ENCODE assay signal across 12 mouse cellular contexts in genomic region chr17:42882873-42883272, GRCm38 (mm10). TPM values are rescaled to one million over a fixed set of nuclear protein-coding genes. Genes with fewer than 3 reads are reported as not detected.
A peak's percentile ranks its signal among the peaks of the same experiment; 100 is the strongest.
DNase-seq lines count a peak whose midpoint lies in the region; ATAC-seq and TF ChIP-seq lines count a peak whose summit lies in the region.
"Had no signal": no experiment of that assay in that cellular context is flagged by ENCODE, and none has a peak within 500 bp of the region (broad histone marks: within the 10 kb centered on the region; RNA-seq: fewer than 3 reads in every experiment).

No protein-coding gene starts in this region.

- no peak overlapping the region for H3K9ac ChIP-seq in kidney, embryonic 15.5 days
- 0 out of 2 replicates have a peak overlapping the region, but pooled peaks have one; percentile 39 for H3K9ac ChIP-seq in ES-Bruce4 (ENCODE audit: low read depth, poor library complexity, severe bottlenecking)
- H3K9ac ChIP-seq: hindbrain, embryonic 14.5 days; limb, embryonic 12.5 days had no signal

- no peak for TF ChIP-seq POLR2A in ES-Bruce4 (IDR thresholded peaks at IDR 0.05; ENCODE audit: insufficient read depth, low read length)

- 81% methylated on average over 1 of the region's 1 CpGs for WGBS in kidney, embryonic 15.5 days

- TF ChIP-seq CTCF in ES-Bruce4 (IDR thresholded peaks at IDR 0.05; ENCODE audit: low read depth, low read length), result no peak

- H3K4me1 ChIP-seq in kidney, embryonic 15.5 days, result peaks cover 21% of the 10 kb centered on the region
- H3K4me1 ChIP-seq in ES-Bruce4 (ENCODE audit: control insufficient read depth, insufficient read depth, low read length), result peaks cover 1% of the 10 kb centered on the region
- H3K4me1 ChIP-seq: limb, embryonic 12.5 days had no signal

- peak overlapping the region; percentile 23; the same call in 1 of the 2 replicates for H3K4me2 ChIP-seq in kidney, embryonic 15.5 days
- H3K4me2 ChIP-seq: hindbrain, embryonic 14.5 days; limb, embryonic 12.5 days had no signal

- H3K4me3 ChIP-seq in kidney, embryonic 15.5 days (replicated peaks), result no peak overlapping the region
- H3K4me3 ChIP-seq in ES-Bruce4 (ENCODE audit: low read depth, low read length), result no peak overlapping the region
- H3K4me3 ChIP-seq: limb, embryonic 12.5 days; megakaryocyte, embryonic 14.5 days had no signal

- DNase-seq in kidney, postnatal 25 days, result no peak
- no peak for DNase-seq in urinary bladder, postnatal 10 days (ENCODE audit: low spot score)
- DNase-seq in embryo, embryonic 10 days (ENCODE audit: low spot score), result no peak
- DNase-seq: adrenal gland, adult 2 months; retina, postnatal 1 day had no signal

- H3K36me3 ChIP-seq in kidney, embryonic 15.5 days, result no peaks in the 10 kb centered on the region
- H3K36me3 ChIP-seq in ES-Bruce4 (ENCODE audit: control insufficient read depth, insufficient read depth, low read length, poor library complexity, severe bottlenecking), result no peaks in the 10 kb centered on the region
- H3K36me3 ChIP-seq: limb, embryonic 12.5 days had no signal

- H3K27me3 ChIP-seq in kidney, embryonic 15.5 days, result no peaks in the 10 kb centered on the region
- H3K27me3 ChIP-seq in ES-Bruce4 (ENCODE audit: control insufficient read depth, insufficient read depth, low read length, poor library complexity, severe bottlenecking), result no peaks in the 10 kb centered on the region
- H3K27me3 ChIP-seq: limb, embryonic 12.5 days; megakaryocyte, embryonic 14.5 days had no signal

- peak overlapping the region; percentile 51; the same call in 1 of the 2 replicates for H3K27ac ChIP-seq in kidney, embryonic 15.5 days
- peak overlapping the region; percentile 81 for H3K27ac ChIP-seq in ES-Bruce4 (ENCODE audit: insufficient read depth, low read length)
- H3K27ac ChIP-seq: hindbrain, embryonic 14.5 days; limb, embryonic 12.5 days had no signal

- no peaks in the 10 kb centered on the region for H3K9me3 ChIP-seq in kidney, embryonic 15.5 days (replicated peaks)
- no peaks in the 10 kb centered on the region; the same call in 1 of the 2 replicates for H3K9me3 ChIP-seq in ES-Bruce4 (replicated peaks; ENCODE audit: control insufficient read depth, insufficient read depth, low read length, poor library complexity, severe bottlenecking)
- H3K9me3 ChIP-seq: limb, embryonic 12.5 days had no signal

- ATAC-seq in kidney, embryonic 15.5 days (replicated peaks; ENCODE audit: low FRiP score), result no peak
- ATAC-seq in granulocyte monocyte progenitor cell, adult 5-6 weeks (replicated peaks; ENCODE audit: poor library complexity, severe bottlenecking), result peak; percentile 76
- ATAC-seq in neutrophil, adult 5-6 weeks (ENCODE audit: extremely low read depth, insufficient number of reproducible peaks, low FRiP score, poor library complexity, severe bottlenecking), result peak; percentile 64; the same call in 1 of the 2 replicates

- TF ChIP-seq EP300 in ES-Bruce4 (IDR thresholded peaks at IDR 0.05; ENCODE audit: insufficient read depth, low read depth, low read length), result no peak

RNA-seq across cellular contexts. Expression of gene Cd2ap, which starts 6.4 kb away (rescaled TPM):
- 34.2 and 39.9 TPM in 2 replicates for polyA plus RNA-seq in kidney, embryonic 15.5 days (2015; fragmentation: Nextera tagmentation; extraction: Ambion mirVana)
- polyA plus RNA-seq in ES-Bruce4 (2011; ENCODE audit: insufficient read depth, insufficient read length, low read depth, missing spikeins), result 151 and 158 TPM in 2 replicates
- 13.4 and 14.4 TPM in 2 replicates for total RNA-seq in granulocyte monocyte progenitor cell, adult 5-6 weeks (2014; fragmentation: Nextera tagmentation)
- 10.6 and 12.1 TPM in 2 replicates for total RNA-seq in granulocyte monocyte progenitor cell, adult 5-6 weeks (2017)
- total RNA-seq in neutrophil, adult 5-6 weeks (2017), result 76.0 and 82.7 TPM in 2 replicates
